Mouse (Mus musculus) bone marrow macrophage, adult 2 months (primary cell): ENCODE data around the gene Dnajb7.

Source experiments
- CTCF ChIP-seq: IDR thresholded peaks from 2 replicates; pipeline ENCODE4 v1.5.1; 2012; ENCODE audit warnings: low read depth, mild to moderate bottlenecking, low read length, moderate library complexity
- POLR2A ChIP-seq: IDR thresholded peaks from 2 replicates; pipeline ENCODE4 v1.6.1; 2012; ENCODE audit warnings: mild to moderate bottlenecking, low read depth, low read length, borderline replicate concordance

DNA sequence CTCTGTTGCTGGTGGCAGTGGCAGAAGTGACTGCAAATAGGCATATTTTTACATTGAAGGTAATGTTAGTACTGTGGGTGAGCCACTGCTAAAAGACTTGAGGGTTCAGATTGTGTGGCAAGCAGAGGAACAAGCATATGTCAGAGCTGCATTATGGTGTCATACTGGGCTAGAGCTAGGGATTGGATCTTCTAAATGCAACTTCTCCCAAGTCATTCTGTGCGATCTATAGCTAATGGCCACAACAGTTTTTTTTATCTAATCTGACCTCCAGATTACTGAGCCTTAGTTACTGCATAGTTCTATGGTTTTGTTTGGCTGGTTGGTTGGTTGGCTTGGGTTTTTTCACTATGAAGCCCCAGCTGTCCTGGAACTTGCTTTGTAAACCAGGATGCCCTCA, at the start of gene Dnajb7:
- TF ChIP-seq POLR2A (no peak), CTCF (no peak)
